Mouse (Mus musculus) liver, adult 2 months (tissue): ENCODE results near the gene Ypel2. TPM values are rescaled to one million over a fixed set of nuclear protein-coding genes. Genes with fewer than 3 reads are reported as not detected.

ENCODE experiments used
- DNase-seq: peaks from one replicate; pipeline ENCODE4 v3.0.0-alpha.2; 2011; ENCODE audit warnings: low read depth, low spot score; ENCODE audit errors: extremely low read depth
- H3K27ac ChIP-seq: fragments of 200-500 bp; replicated peaks from 2 replicates; pipeline ENCODE4 v1.5.1; 2012; ENCODE audit warnings: low read depth, mild to moderate bottlenecking, control low read depth, inconsistent platforms, low read length; ENCODE audit not compliant: insufficient read depth
- H3K27me3 ChIP-seq: fragments of 200-500 bp; 2 replicates; pipeline ENCODE4 v1.6.1; 2012; ENCODE audit warnings: mild to moderate bottlenecking, moderate library complexity, low read length, inconsistent platforms; ENCODE audit not compliant: control insufficient read depth, insufficient read depth
- H3K36me3 ChIP-seq: fragments of 200-500 bp; 2 replicates; pipeline ENCODE4 v1.6.1; 2012; ENCODE audit warnings: low read length, inconsistent platforms; ENCODE audit not compliant: control insufficient read depth, insufficient read depth
- H3K4me1 ChIP-seq: fragments of 200-500 bp; 2 replicates; pipeline ENCODE4 v1.6.1; 2011; ENCODE audit warnings: low read length; ENCODE audit not compliant: control insufficient read depth, insufficient read depth
- H3K4me3 ChIP-seq: fragments of 200-500 bp; 2 replicates; pipeline ENCODE4 v1.5.1; 2011; ENCODE audit warnings: low read depth, mild to moderate bottlenecking, control low read depth, low read length, moderate library complexity; ENCODE audit not compliant: insufficient read depth
- H3K79me2 ChIP-seq: fragments of 200-500 bp; 2 replicates; pipeline ENCODE4 v1.6.1; 2012; ENCODE audit warnings: inconsistent platforms, mild to moderate bottlenecking, low read length, moderate library complexity; ENCODE audit not compliant: control insufficient read depth, insufficient read depth
- H3K9ac ChIP-seq: fragments of 200-500 bp; 2 replicates; pipeline ENCODE4 v1.6.1; 2012; ENCODE audit warnings: low read depth, mild to moderate bottlenecking, control low read depth, inconsistent platforms, low read length
- CTCF ChIP-seq: fragments of 200-500 bp; IDR thresholded peaks from 2 replicates; pipeline ENCODE4 v1.5.1; 2011; ENCODE audit warnings: low read depth, low read length, control low read depth
- POLR2A ChIP-seq: fragments of 200-500 bp; IDR thresholded peaks from 2 replicates; pipeline ENCODE4 v1.6.1; 2011; ENCODE audit warnings: low read length, control low read depth; ENCODE audit not compliant: insufficient read depth; ENCODE audit errors: extremely low read depth
- WGBS: fragments of 180-500 bp; shearing (Covaris S2); methylation state at CpG from one replicate; pipeline ENCODE4 v1.1.7; 2018; 5-methylcytosine and 5-hydroxymethylcytosine counted together
- polyA plus RNA-seq: library from polyadenylated mRNA; depleted of rRNA; stranded (reverse); fragments of >200 nt; gene quantifications from 2 replicates; pipeline ENCODE4 v1.2.3, GENCODE M21; 2012
- total RNA-seq: library from RNA; depleted of rRNA; stranded (reverse); fragments of >200 nt; gene quantifications from 2 replicates; pipeline ENCODE4 v1.2.3, GENCODE M21; 2014

Gene Ypel2
- total and polyA plus RNA-seq, 2 experiments = 5.1 to 6.2 TPM

DNA sequence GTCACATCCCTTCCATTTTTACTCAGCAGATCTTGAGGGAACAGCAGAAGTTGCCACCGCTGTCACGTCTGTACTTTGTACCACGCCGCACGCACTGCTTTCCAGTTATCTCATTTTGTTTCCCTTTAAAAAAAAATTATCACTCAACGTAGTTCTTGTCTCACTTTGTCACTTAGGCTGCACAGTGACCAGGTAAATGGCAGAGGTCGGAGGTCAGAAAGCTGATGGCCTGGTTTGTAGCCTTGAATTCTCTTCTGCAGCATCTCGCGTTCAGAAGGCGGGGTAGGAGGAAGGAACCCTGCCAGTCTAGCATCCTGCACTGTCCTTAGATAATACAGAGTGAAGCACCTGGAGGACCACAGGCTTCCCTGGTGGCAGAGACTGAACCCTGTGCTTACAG is 29.8 kb downstream of the Ypel2 start:
- H3K27ac ChIP-seq = peak overlapping the region; percentile 42
- no peak overlapping the region for H3K9ac ChIP-seq
- H3K36me3 ChIP-seq = no peaks in the 10 kb centered on the region
- DNase-seq = peak; percentile 59
- peaks cover 10% of the 10 kb centered on the region; the same call in 1 of the 2 replicates for H3K79me2 ChIP-seq
- H3K4me3 ChIP-seq = no peak overlapping the region
- H3K27me3 ChIP-seq = no peaks in the 10 kb centered on the region
- TF ChIP-seq POLR2A (no peak), CTCF (no peak)
- peaks cover 57% of the 10 kb centered on the region for H3K4me1 ChIP-seq
- WGBS = 50% methylated on average over 10 of the region's 10 CpGs

DNA sequence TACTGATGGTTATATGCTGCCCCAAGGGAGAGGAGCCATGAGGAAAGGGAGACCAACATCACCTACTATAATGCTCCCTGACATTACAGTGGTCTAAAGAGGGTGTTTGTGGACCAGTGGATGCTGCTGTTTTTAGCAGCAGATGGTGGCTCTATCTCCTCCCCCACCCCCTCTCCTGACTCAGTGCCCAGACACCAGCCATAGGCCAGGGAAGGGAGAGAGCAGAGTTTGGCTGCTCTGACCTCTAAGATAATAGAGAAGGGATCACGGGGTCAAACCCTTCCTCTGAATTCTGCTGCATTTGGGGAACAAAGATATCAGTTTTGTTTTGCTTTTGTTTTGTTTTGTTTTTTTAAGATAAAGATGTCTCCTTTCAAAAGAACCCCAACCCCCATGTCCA is 30.5 kb downstream of the Ypel2 start:
- TF ChIP-seq CTCF (no peak), POLR2A (no peak)
- Histone ChIP-seq H3K4me3 (no peak overlapping the region), H3K36me3 (no peaks in the 10 kb centered on the region), H3K27ac (peak overlapping the region; percentile 42), H3K27me3 (no peaks in the 10 kb centered on the region), H3K9ac (no peak overlapping the region), H3K4me1 (peaks cover 62% of the 10 kb centered on the region), H3K79me2 (peaks cover 7% of the 10 kb centered on the region; the same call in 1 of the 2 replicates)
- 6% methylated on average over 1 of the region's 1 CpGs for WGBS
- peak; percentile 50 for DNase-seq

DNA sequence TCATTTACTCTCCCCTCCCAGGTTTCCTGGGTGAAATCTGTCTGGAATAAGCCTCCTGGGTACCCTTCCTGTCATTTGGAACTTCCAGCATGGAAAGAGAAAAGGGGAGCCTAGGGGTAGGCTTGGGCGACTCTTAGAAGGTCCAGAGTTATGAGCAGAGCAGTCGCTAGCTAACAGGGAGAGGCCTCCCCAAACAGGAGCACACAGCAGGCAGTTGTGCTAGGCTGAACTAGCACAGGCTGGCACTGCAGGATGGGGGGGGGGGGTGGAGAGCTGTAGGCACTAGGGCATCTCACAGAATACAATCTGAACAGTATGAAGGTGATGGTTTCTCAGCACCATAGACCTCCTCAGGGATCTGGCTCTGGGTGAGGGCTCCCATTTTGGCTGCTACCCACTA is 31.1 kb downstream of the Ypel2 start:
- Histone ChIP-seq H3K4me1 (peaks cover 65% of the 10 kb centered on the region), H3K27me3 (no peaks in the 10 kb centered on the region), H3K27ac (peak overlapping the region; percentile 67), H3K79me2 (peaks cover 4% of the 10 kb centered on the region; the same call in 1 of the 2 replicates), H3K9ac (peak overlapping the region; percentile 16; the same call in 1 of the 2 replicates), H3K36me3 (no peaks in the 10 kb centered on the region), H3K4me3 (no peak overlapping the region)
- DNase-seq = no peak
- 16% methylated on average over 2 of the region's 2 CpGs for WGBS
- TF ChIP-seq CTCF (no peak), POLR2A (no peak)

DNA sequence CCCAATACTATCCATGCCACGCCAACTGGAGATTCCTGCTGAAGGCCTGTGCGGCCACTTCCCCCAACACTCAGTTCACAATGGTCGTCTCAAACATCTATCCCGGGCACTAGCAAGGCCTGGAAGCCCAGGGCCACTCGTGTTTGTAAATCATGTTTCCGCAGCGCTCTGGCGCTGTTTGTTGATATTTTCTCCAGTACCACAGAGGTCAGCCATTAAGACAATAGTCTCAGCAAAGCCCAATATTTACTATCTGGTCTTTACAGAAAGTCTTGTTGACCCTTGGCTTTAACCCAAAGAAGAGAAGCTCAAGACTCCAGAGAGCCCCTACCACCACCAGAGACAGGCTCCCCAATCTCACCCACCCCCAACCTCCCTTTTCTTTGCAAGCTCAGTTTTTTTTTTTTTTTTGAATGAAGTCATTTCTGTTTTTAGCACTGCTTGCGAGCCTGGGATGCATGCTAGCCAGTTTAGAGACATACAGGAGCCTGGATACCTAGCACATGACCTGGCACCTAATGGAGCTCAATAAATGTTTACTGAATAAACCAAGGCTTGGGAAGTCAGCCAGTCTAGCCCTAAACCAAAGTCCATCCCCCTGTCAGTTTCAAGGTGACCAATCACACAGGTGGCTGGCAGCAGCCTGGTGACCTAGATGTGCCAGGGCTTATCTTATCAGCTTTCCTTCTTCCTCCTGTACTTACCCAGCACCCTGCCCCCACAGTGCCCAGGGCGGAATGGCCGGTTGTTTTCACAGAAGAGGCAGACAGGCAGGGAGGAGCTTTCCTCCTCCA is 31.8 kb downstream of the Ypel2 start:
- peak overlapping the region; percentile 77 for H3K27ac ChIP-seq
- H3K27me3 ChIP-seq = no peaks in the 10 kb centered on the region
- no peaks in the 10 kb centered on the region for H3K36me3 ChIP-seq
- peak; percentile 100 for DNase-seq
- H3K4me3 ChIP-seq = no peak overlapping the region
- H3K79me2 ChIP-seq = peaks cover 2% of the 10 kb centered on the region; the same call in 1 of the 2 replicates
- peak overlapping the region; percentile 0; the same call in 1 of the 2 replicates for H3K9ac ChIP-seq
- peaks cover 66% of the 10 kb centered on the region for H3K4me1 ChIP-seq
- WGBS = 7% methylated on average over 11 of the region's 11 CpGs
- TF ChIP-seq POLR2A = no peak
- TF ChIP-seq CTCF = no peak

DNA sequence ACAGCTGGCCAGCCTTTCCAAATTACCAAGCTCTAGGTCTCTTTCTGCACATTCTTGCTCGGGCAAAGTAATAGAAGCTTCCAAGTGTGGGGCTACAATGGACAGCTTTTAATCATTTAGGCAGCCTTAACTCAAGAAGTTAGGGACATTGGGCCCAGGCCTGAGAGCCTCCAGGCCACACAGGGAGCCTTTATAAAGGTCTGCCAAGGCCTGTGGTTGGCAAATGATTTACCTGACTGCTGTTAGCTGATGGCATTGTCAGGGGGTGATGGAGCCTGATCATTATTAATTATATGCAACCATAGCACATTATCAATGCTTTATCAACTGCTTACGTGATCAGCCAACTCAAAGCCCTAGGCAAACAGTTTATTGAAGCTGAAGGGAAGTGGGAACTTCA is 33.2 kb downstream of the Ypel2 start:
- Histone ChIP-seq H3K27me3 (no peaks in the 10 kb centered on the region), H3K79me2 (peaks cover 2% of the 10 kb centered on the region; the same call in 1 of the 2 replicates), H3K4me1 (peaks cover 76% of the 10 kb centered on the region), H3K27ac (peak overlapping the region; percentile 4; the same call in 1 of the 2 replicates), H3K4me3 (no peak overlapping the region), H3K36me3 (no peaks in the 10 kb centered on the region), H3K9ac (no peak overlapping the region)
- TF ChIP-seq POLR2A (no peak), CTCF (no peak)
- WGBS = 17% methylated on average over 2 of the region's 2 CpGs
- DNase-seq = peak; percentile 69
